Mouse (Mus musculus) small intestine, adult 2 months (tissue): ENCODE measurements at regions not wholly inside any gene's neighbourhood (a gene's known extent, or its start where the extent isn't known, plus 50 kb on each side); places are given as distances from the start of the nearest gene placed in this dataset.

Experiments
- CTCF ChIP-seq: fragments of 200-500 bp; IDR thresholded peaks from 2 replicates; pipeline ENCODE4 v1.5.1; 2012; ENCODE audit warnings: low read depth, mild to moderate bottlenecking, control low read depth, inconsistent platforms, low read length, moderate library complexity, mixed read lengths; ENCODE audit not compliant: insufficient replicate concordance, insufficient read length; ENCODE audit errors: extremely low read depth
- POLR2A ChIP-seq: fragments of 200-500 bp; IDR thresholded peaks from 2 replicates; pipeline ENCODE4 v1.6.1; 2012; ENCODE audit warnings: low read depth, mild to moderate bottlenecking, control low read depth, inconsistent platforms, low read length, moderate library complexity

DNA sequence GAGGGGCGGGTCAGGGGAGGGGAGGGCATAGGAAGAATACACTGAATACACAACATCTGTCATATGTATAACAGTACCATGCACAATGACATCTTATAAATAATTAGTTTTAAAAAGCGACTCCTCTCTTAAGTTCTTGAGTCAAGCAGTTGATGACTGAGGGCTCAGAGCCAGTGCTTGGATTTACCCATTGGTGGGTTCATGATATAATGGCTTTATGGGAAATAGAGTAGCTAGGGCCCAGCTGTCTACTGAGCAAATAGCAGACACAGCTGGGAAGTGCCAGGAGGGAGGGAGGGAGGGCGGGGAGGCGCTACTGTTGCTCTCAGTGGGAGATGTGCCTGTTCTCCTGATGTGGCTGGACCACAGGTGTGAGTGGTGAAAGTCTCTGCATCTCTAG is 268.5 kb downstream of the Matn1 start:
- TF ChIP-seq POLR2A (no peak), CTCF (no peak)
